Mouse (Mus musculus) T-cell, adult 2 months (primary cell): ENCODE data around the gene Cacna2d4.
A peak's percentile ranks its signal among the peaks of the same experiment; 100 is the strongest.
"Not testable (repeated sequence)": the region's sequence is repeated elsewhere in the genome, so short reads cannot be mapped to it uniquely, and the experiment has no call there.

ENCODE experiments used
- DNase-seq: peaks from one replicate; pipeline ENCODE4 v3.0.0; 2022; ENCODE audit warnings: low spot score

The Cacna2d4 gene

DNA sequence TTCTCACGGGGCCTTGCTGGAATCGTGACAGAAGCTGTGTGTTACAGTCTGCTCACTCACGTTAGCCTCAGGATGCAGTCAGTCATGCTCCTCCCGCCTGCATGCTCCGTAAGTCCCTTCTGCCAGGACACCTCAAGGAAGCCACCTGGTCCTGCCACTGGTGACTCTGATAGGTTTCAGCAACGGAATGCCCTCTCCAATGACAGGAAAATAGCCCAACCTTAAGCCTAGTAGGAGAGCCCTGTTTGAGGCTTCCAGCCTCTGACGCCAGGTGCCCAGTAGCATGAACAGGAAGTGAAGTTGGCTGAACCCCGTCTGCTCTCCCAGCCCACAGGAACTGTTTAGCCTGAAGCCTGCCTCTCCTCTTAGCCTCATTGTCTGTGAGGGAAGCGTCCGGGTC, 109.9 kb downstream of the Cacna2d4 start:
- DNase-seq: no peak

DNA sequence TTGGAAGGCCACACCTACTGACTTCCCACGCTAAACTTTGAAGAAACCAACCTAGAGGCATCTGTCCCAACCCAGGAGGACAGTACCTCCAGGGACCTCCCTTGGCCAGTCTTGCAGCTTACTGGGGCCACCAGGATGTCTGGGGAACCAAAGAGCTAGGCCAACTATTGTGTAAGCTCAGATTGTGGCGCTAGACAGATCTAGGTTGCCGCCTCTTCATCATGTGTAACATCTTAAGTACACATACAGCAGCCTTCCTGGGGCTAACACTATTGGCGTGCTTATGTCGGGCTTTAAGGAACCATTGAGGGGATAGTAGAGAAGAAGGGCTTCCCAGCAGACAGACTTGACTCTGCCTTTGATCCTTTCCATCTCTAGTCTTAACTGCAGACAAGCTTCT, 111.5 kb downstream of the Cacna2d4 start:
- DNase-seq: no peak

DNA sequence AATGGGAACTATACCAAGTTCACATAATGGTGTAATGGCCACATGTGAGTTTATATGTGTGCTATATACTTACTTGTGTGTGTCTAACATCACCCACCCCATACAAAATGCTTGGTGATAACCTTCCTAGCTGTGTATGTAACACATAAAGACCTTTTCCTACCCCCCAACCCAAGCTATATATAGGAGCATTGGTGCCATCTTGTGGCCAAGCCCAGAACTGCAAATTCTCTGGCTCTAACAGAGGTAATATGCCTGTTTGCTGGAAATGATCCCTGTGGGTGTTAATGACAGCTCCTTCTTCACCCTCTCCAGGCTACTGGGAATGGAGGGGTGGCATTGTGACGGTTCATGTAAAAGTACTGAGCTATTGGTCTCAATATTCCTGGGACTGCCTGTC, 111.9 kb downstream of the Cacna2d4 start:
- peak; percentile 59 for DNase-seq

- no peak for DNase-seq
Measured at GRCm38 (mm10) chr6:119350703-119351198, 114.4 kb downstream of the Cacna2d4 start.

DNA sequence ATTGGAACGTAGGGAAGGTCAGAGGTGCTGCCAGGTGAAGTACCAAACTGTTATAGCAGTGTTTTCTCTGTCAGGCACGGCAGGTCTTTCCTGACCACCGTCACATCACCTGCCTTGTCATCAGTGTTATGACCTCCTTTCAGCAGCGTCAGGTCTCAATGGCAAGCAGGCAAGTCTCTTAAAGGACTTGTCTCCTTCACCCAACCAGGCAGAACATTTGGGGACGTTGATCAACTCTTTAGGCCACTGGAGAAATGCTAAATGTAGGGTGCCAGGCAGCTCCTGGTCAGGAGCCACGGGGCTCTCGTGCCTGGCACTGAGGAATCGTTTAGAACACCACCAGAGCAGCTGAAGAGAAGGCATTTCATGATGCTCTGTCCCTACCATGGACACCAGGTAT, 115.3 kb downstream of the Cacna2d4 start:
- DNase-seq: no peak

GRCm38 (mm10) chr6:119352501-119352900, 116.2 kb downstream of the Cacna2d4 start:
- no peak for DNase-seq

GRCm38 (mm10) chr6:119358020-119358571, 121.8 kb downstream of the Cacna2d4 start:
- DNase-seq: no peak

DNA sequence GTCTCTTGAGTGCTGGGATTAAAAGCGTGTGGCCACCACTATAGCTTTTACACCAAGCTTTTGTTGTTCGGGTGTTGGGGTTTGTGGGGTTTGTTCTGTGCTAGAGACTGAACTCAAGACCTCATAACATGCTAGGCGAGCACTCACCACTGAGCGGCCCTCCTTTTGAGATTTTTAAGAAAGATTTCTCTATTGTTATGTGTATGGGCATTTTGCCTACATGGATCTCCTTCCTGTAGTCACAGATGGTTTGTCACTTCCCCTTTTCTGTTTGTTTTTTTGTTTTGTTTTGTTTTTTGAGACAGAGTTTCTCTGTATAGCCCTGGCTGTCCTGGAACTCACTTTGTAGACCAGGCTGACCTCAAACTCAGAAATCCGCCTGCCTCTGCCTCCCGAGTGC, 123.9 kb downstream of the Cacna2d4 start:
- not testable (repeated sequence) for DNase-seq

DNA sequence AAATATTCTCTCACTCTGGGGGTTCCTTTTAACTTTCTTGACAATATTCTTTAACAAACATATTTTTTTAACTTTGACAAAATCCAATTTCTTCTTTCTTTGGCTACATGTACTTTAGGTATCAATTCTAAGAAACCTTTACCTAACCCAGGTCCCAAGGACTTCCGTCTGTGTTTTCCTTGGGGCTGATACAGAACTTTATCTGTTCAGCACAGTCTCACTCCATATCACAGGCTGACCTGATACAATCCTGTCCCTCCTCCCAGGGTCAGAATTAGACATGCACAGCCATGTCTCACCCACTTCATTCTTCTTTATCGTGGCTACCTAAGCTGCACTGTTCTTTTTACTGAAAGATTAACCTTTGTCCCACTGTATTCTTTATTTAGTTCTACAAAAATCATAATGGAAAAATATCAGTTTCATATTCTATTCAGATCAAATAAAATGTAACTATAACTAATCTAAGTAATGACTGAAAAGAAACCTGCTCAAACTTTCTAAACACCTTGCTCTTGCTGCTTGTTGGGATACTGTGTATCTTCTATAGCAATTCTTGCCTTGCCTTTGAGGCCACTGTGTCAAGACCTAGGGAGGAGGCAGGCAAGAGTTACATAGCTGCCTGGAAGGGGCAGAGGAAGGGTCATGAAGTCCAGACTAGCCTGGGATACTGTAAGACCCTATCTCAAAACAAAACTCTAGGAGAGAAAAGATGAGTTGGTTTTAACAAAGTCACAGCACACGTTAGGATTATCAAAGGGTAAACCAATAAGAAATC, 124.8 kb downstream of the Cacna2d4 start:
- no peak for DNase-seq

- no peak for DNase-seq
Measured at GRCm38 (mm10) chr6:119363593-119363992, 127.3 kb downstream of the Cacna2d4 start.

DNA sequence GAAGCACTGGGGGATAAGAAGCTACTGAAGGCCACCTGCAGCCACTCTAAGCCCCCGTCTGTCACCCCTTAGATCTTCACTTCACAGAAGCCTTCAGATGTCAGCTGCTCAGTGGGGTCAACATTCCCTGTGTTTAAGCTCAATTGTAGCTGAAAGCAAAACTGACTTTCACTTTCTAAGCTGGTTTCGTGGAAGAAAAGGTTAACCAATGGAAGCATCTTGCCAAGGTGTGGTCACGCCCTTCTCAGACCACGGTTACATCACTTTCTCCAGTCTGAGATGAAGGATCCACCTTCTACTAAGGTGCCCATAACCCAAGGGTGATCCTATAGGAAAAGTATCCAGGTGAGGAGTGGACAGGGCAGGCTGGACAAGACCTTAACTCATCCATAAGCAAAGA, 130.5 kb downstream of the Cacna2d4 start:
- not testable (repeated sequence) for DNase-seq

GRCm38 (mm10) chr6:119367382-119367781, 131.1 kb downstream of the Cacna2d4 start:
- no peak for DNase-seq

DNA sequence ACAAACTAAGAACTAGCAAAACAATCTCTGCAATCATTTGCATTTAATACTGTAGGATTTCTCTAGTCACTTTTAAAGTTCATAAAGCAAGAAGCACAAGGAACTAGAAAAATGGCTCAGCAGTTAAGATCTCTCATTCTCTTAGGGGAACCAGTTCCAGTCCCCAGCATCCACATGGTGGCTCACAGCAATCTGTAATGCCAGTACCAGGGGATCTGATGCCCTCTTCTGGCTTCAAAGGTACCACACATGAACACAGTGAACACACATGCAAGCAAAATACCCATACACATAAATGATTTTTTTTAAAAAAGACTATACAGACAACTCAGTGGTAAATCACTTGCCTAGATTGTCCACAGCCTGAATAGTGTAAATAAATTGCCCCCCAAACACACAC, 135.3 kb downstream of the Cacna2d4 start:
- no peak for DNase-seq

GRCm38 (mm10) chr6:119372237-119372636, 135.9 kb downstream of the Cacna2d4 start:
- no peak for DNase-seq

GRCm38 (mm10) chr6:119373000-119373705, 136.8 kb downstream of the Cacna2d4 start:
- no peak for DNase-seq

GRCm38 (mm10) chr6:119375035-119375434, 138.7 kb downstream of the Cacna2d4 start:
- no peak for DNase-seq

DNA sequence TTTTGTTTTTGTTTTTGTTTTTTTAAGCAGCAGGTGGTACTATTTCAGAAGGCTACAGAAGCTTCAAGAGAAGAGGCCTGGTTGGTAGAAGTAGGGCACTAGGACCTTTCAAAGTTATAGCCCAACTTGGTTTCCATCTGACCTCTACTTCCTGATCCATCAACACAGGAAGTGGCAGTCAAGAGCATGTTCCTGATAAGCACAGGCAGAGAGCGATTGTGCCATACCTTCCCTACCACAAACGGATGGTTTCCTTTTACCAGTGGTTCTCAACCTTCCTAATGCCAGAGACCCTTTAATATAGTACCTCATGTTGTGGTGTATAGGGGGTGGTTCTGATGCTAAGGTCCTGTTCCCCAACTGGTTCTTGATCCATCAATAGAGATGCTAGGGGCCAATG, 141.3 kb downstream of the Cacna2d4 start:
- DNase-seq: peak; percentile 51

- DNase-seq: no peak
Measured at GRCm38 (mm10) chr6:119378631-119379030, 142.3 kb downstream of the Cacna2d4 start.

DNA sequence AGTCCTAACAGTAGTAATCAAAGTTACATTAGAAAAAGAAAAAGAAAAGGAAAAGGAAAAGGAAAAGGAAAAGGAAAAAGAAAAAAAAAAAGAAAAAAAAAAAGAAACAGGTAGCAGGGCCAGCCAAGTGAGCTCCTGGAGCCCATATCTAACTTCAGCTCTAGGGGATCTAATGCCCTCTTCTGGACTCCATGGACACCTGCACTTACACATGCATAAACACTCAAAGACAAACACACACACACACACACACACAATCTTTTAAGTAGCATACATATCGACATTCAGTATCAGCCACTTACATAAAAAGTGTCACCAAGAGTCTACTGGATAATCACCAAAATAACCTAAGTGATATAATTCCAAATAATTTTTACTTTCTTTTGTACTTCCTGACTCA, 149.3 kb downstream of the Cacna2d4 start:
- no peak for DNase-seq

- DNase-seq: no peak
Measured at GRCm38 (mm10) chr6:119386421-119386820, 150.1 kb downstream of the Cacna2d4 start.

DNA sequence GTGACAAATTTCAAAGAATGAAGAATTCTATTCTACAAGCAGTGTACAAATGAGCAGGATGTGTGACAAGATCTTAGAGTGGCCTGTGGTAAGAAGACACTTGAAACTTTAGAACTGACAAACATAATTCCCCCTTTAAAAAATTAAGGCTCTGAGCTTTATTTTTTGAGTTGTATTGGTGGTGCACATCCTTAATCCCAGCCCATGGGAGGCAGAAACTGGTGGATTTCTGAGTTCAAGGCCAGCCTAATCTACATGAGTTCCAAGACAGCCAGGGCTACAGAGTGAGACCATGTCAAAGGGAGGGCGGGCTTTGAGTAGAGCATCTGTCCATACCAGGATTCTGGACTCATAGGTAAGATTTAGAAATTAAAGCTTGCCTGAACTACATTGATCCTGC, 150.5 kb downstream of the Cacna2d4 start:
- DNase-seq: no peak

GRCm38 (mm10) chr6:119387801-119388649, 151.7 kb downstream of the Cacna2d4 start:
- peak; percentile 14 for DNase-seq
